Mouse (Mus musculus) stomach, embryonic 15.5 days (tissue): ENCODE measurements around the gene Garnl3. TPM values are rescaled to one million over a fixed set of nuclear protein-coding genes. Genes with fewer than 3 reads are reported as not detected.

ENCODE experiments used
- ATAC-seq: fragments of 200-750 bp; cut with Nextera tagmentation; 2 replicates; pipeline ENCODE4 v1.8.0; 2017; ENCODE audit warnings: low read depth, moderate number of reproducible peaks, moderate TSS enrichment; ENCODE audit not compliant: insufficient read depth, low FRiP score
- H3K27ac ChIP-seq: fragments of 300-500 bp; sonication (generic); 2 replicates; pipeline ENCODE4 v1.5.1; 2015; ENCODE audit warnings: mild to moderate bottlenecking, inconsistent platforms
- H3K27me3 ChIP-seq: fragments of 300-500 bp; sonication (generic); replicated peaks from 2 replicates; pipeline ENCODE4 v1.6.1; 2015; ENCODE audit warnings: inconsistent platforms
- H3K36me3 ChIP-seq: fragments of 300-500 bp; sonication (generic); 2 replicates; pipeline ENCODE4 v1.6.1; 2015; ENCODE audit warnings: inconsistent platforms
- H3K4me1 ChIP-seq: fragments of 300-500 bp; sonication (generic); 2 replicates; pipeline ENCODE4 v1.6.1; 2015; ENCODE audit warnings: inconsistent platforms
- H3K4me2 ChIP-seq: fragments of 300-500 bp; sonication (generic); 2 replicates; pipeline ENCODE4 v1.6.1; 2015; ENCODE audit warnings: mild to moderate bottlenecking, inconsistent platforms
- H3K4me3 ChIP-seq: fragments of 300-500 bp; sonication (generic); replicated peaks from 2 replicates; pipeline ENCODE4 v1.5.1; 2015; ENCODE audit warnings: inconsistent platforms
- H3K9ac ChIP-seq: fragments of 300-500 bp; sonication (generic); 2 replicates; pipeline ENCODE4 v1.6.1; 2015; ENCODE audit warnings: inconsistent platforms
- H3K9me3 ChIP-seq: fragments of 300-500 bp; sonication (generic); 2 replicates; pipeline ENCODE4 v1.6.1; 2016; ENCODE audit warnings: inconsistent platforms
- WGBS: fragments of 180-500 bp; shearing (Covaris S2); methylation state at CpG from one replicate; pipeline ENCODE4 v1.1.7; 2015; 5-methylcytosine and 5-hydroxymethylcytosine counted together
- polyA plus RNA-seq: library from polyadenylated mRNA; unstranded; fragments of >200 nt; fragmentation: Nextera tagmentation; extraction: Ambion mirVana; gene quantifications from 2 replicates; pipeline ENCODE4 v1.2.1, GENCODE M21; 2015

Gene Garnl3
- polyA plus RNA-seq, 1 experiment from 2014 or later, result 14.0 TPM

- Histone ChIP-seq H3K27me3 (no peaks in the 10 kb centered on the region), H3K9me3 (no peaks in the 10 kb centered on the region), H3K4me1 (no peaks in the 10 kb centered on the region), H3K36me3 (0 out of 2 replicates have a peak, but pooled peaks cover 3% of the 10 kb centered on the region), H3K4me3 (no peak overlapping the region), H3K27ac (no peak overlapping the region), H3K4me2 (no peak overlapping the region), H3K9ac (no peak overlapping the region)
- WGBS, result 74% methylated on average over 5 of the region's 5 CpGs
- no peak for ATAC-seq
Measured at GRCm38 (mm10) chr2:32939418-32939817, 192.0 kb downstream of the Garnl3 start.

GRCm38 (mm10) chr2:32938741-32939140, 192.7 kb downstream of the Garnl3 start:
- no peak overlapping the region for H3K27ac ChIP-seq
- ATAC-seq, result no peak
- H3K4me1 ChIP-seq, result no peaks in the 10 kb centered on the region
- WGBS, result 93% methylated on average over 5 of the region's 5 CpGs
- no peaks in the 10 kb centered on the region for H3K9me3 ChIP-seq
- H3K27me3 ChIP-seq, result no peaks in the 10 kb centered on the region
- no peak overlapping the region for H3K9ac ChIP-seq
- no peak overlapping the region for H3K4me3 ChIP-seq
- H3K4me2 ChIP-seq, result no peak overlapping the region
- 0 out of 2 replicates have a peak, but pooled peaks cover 3% of the 10 kb centered on the region for H3K36me3 ChIP-seq

Other genes with a start within 250 kb of the Garnl3 start
- gene Rpl12, start 170.1 kb downstream of the Garnl3 start, polyA plus RNA-seq, result 152 and 172 TPM in 2 replicates
- 8.8 and 10.1 TPM in 2 replicates for gene Lrsam1, start 170.0 kb downstream of the Garnl3 start, polyA plus RNA-seq
- 16.9 and 18.2 TPM in 2 replicates for gene Slc2a8, start 149.6 kb downstream of the Garnl3 start, polyA plus RNA-seq
- 44.8 and 45.2 TPM in 2 replicates for gene Angptl2, start 84.4 kb upstream of the Garnl3 start, polyA plus RNA-seq
- gene Ralgps1, start 239.8 kb upstream of the Garnl3 start, polyA plus RNA-seq, result 6.2 and 8.9 TPM in 2 replicates